Mouse (Mus musculus) layer of hippocampus, postnatal 25 days (tissue): Measurements from ENCODE around the gene Col5a1. TPM values are rescaled to one million over a fixed set of nuclear protein-coding genes. Genes with fewer than 3 reads are reported as not detected.

Experiments
- DNase-seq, 2 experiments: peaks; one replicate each; pipeline ENCODE4 v3.0.0; 2022; ENCODE audit warnings: mixed read lengths in 2 of 2, low spot score in 1 of 2; ENCODE audit errors: extremely low spot score in 1 of 2
- total RNA-seq, 2 experiments: library from RNA; stranded (reverse); gene quantifications; 2 replicates each; pipeline ENCODE4 v1.2.3; 2021

Gene Col5a1
- total RNA-seq, 2 experiments from 2014 or later = 3.3 to 4.2 TPM

DNA sequence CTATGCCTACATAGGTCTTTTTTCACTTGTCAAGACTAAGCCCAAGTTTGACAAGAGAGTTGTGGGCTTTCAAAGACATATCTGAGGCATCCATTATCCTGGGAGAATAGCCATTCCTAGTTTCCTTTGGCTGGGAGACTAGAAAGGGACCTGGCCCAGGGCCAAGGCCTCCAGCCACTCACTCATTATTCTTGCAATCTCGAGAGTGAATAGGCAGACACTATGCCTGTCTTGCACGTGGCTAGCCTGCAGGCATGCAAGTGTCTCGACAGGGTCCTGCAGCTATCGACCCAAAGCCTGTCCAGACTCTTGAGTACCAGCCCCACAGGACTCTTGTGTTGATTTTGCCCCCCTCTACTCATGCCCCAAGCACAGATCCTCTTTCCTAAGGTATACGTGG is 71.0 kb downstream of the Col5a1 start:
- DNase-seq = no peak

- DNase-seq = no peak
Observed at GRCm38 (mm10) chr2:27959275-27959674, 73.0 kb downstream of the Col5a1 start.

DNA sequence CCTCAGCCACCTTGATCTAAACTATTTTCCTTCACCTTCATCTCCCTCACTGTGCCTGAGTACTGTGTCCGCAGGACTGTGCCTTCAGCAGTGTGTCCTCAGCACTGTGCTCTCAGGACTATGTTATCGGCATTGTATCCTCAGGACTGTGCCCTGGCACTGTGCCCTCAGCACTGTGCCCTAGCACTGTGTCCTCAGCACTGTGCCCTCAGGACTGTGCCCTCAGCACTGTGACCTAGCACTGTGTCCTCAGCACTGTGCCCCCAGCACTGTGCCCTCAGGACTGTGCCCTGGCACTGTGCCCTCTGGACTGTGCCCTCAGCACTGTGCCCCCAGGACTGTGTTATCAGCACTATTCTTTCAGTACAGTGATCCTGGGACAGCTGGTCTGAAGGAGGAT is 75.0 kb downstream of the Col5a1 start:
- no peak for DNase-seq

DNA sequence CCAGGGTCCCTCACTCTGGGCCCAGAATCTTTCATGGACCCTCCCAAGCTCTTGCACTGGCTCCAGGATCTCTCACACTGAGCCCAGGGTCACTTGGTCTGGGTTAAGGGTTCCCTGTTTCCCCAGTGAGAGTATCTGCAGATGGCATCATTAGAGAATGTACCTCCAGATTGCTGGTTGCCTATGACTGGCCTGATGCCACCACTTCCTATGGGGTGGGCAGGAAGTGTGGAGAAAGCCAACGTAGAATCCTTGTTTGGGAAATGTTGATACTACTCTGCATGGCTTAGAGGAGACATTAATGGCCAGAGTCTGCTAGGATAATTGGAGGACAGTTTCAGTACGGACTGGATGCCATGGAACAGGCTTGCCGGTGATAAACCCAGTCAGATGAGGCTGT is 76.2 kb downstream of the Col5a1 start:
- no peak for DNase-seq

DNA sequence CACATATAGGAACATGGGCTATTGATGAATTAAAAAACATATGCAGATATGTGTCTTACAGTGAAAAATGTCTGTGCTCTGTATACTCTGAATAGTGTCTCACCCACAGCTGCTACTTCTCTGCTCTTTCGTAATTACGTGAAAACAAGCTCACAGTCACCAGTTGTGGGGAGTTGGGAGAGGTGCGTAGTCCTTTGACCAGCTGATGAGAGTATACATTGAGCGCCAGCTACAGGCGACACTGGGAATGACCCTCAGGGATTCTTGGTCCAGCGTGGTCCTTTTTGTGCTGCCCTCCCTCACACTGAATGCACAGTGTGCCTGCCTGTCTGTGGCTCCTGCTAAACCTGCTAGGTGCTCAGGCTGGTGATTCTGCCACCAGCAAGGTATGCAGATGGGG is 82.9 kb downstream of the Col5a1 start:
- DNase-seq = peak in 1 of 2 experiments; percentile 47

DNA sequence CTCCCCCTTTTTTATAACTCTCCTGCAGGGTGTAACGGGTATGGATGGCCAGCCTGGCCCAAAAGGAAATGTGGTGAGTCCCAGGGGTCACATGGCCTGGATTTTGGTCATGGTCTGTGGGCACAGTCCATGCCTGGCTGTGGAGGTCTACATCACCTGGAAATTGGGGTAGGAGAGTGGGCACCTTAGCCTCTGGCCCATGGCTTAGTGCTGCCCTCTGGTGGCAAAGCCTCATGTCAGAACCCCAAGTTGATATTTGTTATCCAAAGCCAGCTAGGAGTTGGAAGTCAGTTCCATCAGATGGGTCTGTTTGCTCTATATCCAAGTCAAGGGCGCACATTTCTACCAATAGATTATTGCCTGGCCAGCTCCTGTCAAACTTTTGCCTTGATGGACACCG is 87.6 kb downstream of the Col5a1 start:
- DNase-seq = peak; percentile 44 to 81

DNA sequence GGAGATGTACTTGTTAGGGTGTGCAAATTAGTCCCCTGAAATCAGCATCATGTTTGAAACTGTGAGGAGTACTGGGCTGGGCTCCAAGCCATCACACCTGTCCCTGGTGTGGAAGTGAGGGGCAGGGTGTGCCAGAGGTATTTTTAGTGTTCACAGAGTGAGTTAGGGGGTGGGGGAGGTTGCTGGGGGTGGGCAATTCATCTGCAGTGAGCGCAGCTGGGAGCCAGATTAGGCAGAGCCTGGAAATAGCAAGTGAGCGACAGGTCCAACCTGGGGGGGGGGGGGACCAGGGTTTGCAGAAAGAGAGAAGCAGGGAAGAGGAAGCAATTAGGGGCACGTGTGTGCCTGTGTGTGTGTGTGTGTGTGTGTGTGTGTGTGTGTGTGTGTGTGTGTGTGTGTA is 89.6 kb downstream of the Col5a1 start:
- no peak for DNase-seq

DNA sequence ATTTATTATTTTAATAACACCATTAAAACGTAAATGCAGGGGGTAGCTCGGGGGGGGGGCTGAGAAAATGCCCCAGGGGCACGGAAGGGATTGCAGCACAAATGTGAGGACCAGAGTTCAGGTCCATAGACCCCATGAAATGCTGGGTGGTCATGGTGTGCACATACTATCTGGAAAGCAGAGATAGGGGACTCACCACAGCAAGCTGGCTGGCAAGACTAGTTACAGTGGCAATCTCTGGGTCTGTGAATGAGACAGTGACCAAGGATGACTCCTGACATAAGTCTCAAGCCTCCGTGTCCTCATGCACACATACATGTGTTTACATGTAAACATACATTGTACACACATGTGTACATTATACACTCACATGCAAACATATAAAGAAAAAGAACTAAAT is 90.3 kb downstream of the Col5a1 start:
- DNase-seq = no peak

DNA sequence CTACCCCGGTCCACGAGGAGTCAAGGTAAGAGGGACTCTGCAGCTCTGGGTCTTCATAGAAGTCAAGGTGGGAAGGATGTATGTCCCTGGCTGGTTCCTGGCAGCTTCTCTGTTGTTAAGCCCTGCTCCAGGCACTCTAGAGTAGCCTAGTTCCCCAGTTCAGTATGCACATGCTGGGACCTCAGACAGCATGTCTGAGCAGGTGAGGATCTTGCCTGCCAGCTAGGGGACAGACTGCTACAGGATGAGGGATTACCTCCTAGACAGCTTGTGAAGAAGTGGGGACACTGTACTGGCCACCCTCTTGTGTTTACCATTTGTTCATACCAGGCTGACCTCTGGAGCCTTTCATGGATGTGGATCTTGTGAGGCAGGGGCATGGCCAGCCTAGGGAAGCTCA is 94.8 kb downstream of the Col5a1 start:
- no peak for DNase-seq

DNA sequence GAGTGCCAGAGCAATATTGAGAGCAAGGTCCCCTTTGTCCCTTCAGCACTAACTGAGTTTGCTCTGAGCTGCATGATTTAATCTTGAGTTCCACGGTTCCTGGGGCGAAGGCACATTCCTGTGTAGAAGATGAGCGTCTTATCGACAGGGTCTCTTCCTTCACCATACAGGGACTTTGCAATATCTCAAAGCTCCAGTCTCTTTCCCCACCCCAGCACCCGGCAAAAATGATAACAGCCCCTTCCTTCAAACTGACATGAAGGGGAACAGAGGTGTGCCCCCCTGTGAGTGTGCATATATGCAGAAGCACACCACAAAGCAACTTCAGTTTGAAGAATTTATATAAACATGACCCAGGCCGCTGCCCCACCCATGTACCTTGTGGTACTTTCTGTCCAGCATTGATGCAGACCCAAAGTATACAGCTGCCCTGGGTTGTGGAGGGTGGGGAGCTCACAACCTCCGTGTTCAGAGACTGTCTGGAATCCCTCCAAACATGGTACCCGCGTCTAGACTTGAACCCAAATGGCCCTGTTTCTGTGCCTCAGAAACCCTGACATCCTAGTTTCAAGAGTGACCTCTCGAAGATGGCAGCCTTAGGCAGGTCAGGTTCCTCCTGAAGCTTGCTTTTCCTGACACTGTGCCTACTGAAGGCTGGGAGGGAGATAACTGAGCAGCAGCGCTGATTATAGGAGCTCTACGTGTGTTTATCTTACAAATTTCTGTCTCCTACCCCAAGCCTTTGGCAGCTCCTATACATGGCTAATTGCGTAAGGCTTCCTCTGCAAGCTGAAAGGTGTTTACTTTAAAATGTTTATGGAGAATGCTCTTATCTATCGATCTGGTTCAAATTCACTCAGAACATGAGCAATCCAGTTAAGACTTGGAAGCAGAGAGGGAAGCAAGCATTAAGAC is 95.7 kb downstream of the Col5a1 start:
- DNase-seq = no peak

DNA sequence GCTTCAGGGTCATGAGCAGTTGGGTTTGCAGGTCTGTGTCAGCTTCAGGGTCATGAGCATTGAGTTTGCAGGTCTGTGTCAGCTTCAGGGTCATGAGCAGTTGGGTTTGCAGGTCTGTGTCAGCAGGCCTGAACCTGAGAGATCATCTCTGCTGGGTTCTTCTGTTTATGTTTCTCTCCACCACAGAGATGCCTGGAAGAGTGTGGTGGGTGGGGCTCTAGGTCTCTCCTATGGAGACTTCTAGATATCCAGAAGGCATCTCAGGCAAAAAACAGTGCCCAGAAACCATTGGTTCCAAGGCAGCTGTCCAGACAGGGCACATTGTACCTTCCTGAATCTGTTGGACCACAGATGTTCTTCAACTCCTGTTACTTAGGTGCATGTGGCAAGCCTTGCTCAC is 96.9 kb downstream of the Col5a1 start:
- DNase-seq = no peak

- peak in 1 of 2 experiments; percentile 36 for DNase-seq
Observed at GRCm38 (mm10) chr2:27983884-27984283, 97.7 kb downstream of the Col5a1 start.

GRCm38 (mm10) chr2:27986751-27987150 is 100.5 kb downstream of the Col5a1 start:
- no peak for DNase-seq

- no peak for DNase-seq
Observed at GRCm38 (mm10) chr2:27990430-27991211, 104.4 kb downstream of the Col5a1 start.

DNA sequence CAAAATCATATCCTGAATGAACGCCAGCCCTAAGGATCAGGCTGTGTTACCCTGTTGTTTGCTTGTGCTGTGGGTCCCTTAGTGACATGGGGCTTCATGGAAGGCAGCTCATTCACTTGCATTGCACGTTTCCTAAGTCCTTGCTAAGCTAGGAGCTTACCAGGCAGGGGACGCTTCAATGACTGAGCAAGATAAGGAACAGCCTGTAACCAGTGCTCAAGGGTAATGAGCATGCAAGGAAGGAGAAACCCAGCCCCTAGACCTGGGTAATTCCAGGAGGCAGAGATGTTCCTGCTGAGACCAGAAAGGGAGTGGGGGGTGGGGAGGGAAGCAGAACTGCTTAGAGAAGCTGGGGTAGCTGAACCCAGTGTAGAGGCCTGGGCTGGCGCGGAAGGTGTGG is 107.2 kb downstream of the Col5a1 start:
- DNase-seq = no peak

GRCm38 (mm10) chr2:27999996-28000583 is 113.9 kb downstream of the Col5a1 start:
- DNase-seq = no peak

DNA sequence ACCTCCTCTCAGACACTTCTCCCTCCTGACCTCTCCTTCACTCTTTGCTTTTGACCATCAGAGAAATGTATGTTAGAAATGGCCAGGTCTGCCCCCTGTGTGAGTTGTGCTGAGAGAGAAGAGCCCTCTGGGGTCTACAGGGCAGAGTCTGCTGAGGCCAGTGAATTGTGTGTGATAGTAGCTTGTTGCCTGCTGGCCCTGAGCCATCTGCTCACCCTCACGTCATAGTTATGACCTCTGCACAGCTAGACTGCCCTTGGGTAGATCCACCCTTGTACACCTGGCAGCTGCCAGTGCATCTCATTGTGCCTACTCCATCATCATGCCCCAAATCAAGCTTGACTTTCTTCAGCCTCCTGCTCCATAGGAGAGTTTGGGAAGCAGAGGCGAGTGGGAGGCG is 114.4 kb downstream of the Col5a1 start:
- DNase-seq = no peak

DNA sequence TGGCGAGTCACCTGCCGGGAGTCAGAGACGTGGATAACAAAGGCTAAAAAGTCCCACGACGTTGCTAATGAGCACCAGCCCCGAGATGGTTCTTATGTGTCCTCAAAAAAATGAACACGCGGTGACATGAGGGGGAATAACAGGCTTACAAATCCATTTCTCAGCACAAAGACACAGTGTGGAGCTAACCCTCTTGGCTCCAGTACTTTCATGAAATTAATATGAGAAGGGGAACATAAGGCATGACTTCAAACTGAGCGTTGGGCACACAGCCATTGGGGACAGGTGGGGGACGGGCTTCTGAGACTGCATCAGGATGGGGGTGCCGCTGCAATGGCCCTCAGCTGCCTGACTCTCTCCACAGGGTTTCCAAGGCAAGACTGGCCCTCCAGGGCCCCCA is 115.0 kb downstream of the Col5a1 start:
- DNase-seq = peak in 1 of 2 experiments; percentile 15

DNA sequence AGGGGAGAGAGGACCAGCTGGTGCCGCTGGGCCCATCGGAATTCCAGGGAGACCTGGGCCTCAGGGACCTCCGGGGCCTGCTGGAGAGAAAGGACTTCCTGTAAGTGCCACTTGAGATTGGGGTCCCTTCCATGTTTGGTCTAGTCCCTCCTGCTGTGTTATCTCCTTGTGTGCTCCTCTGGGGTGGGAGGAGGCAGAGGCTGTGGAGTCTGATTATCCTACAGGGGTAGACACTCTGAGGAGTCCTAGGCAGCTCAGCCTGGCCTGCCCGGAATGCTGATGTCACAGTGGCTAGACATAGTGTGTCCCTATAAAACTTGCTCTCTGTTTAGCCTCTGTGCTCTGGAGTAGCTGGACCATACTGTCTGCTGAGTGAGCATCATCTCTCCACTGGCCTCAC is 119.0 kb downstream of the Col5a1 start:
- no peak for DNase-seq

DNA sequence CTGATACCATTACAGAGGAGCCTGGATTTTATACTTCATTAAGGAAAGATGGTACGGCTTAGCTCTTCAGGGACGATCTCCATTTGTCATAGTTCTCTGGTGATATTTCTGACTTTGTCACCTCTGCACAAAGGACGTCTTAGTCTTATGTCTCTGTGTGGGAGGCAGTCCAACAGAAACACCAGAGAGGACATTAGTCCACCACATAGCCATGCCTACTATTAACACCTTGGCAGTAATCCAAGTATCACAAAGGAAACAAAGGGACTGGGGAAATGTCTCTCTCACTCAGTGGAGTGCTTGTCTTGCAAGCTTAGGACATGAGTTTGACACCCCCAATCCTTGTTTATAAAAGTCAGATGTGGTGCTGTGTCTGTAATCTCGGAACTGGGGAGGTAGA is 122.0 kb downstream of the Col5a1 start:
- DNase-seq = no peak

DNA sequence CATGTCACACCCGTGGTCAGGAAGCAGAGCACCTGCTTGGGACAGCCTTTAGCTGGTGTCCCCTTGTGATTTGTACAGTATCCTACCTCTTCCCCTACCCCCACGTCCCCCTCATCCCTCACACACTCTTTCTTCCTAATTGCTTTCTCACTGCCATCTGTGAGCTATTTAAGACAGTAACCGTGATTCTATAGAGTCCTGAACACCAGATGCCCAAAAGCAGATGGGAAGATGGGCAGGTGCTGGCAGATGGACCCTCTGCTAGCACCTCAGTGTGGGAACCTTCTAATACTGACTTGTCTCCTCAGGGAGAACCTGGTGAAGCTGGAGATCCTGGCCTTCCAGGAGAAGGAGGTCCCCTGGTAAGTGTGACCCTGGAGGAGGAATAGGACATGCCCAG is 126.1 kb downstream of the Col5a1 start:
- DNase-seq = no peak
